ENCODE assay signal across 27 mouse cellular contexts in the genomic region with DNA sequence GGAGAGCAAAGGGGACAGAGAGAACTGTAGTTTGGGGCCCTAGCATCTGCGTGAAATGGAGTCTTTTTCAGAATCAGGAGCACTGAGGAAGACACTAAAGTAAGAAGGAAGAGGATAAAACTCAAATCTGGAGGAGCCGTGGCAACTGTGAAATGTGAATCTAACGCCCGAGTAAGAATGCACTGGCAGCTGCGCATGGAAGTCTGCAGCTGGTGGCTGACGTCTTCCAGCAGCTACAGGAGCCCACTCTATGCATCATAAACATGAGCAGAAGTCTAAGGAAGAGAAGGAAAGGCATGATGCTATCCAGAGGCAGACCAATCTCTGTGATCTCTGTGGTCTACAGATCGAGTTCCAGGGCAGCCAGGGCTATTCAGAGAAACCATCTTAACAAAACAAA. TPM values are rescaled to one million over a fixed set of nuclear protein-coding genes. Genes with fewer than 3 reads are reported as not detected.
DNase-seq lines count a peak whose midpoint lies in the region; ATAC-seq and TF ChIP-seq lines count a peak whose summit lies in the region.
"Had no signal": no experiment of that assay in that cellular context is flagged by ENCODE, and none has a peak within 500 bp of the region (broad histone marks: within the 10 kb centered on the region; RNA-seq: fewer than 3 reads in every experiment).

No protein-coding gene starts in this region.

- H3K9me3 ChIP-seq in neural tube, embryonic 15.5 days (replicated peaks): no peaks in the 10 kb centered on the region
- H3K9me3 ChIP-seq: G1E had no signal

- H3K79me2 ChIP-seq in C2C12 (ENCODE audit: control insufficient read depth, insufficient read depth) (no peaks in the 10 kb centered on the region), myocyte (ENCODE audit: control insufficient read depth, insufficient read depth) (no peaks in the 10 kb centered on the region)

- H3K27ac ChIP-seq in neural tube, embryonic 15.5 days (replicated peaks): no peak overlapping the region

- H3K4me3 ChIP-seq in C2C12 (ENCODE audit: insufficient read depth, poor library complexity, severe bottlenecking) (no peak overlapping the region), myocyte (no peak overlapping the region)
- no peak overlapping the region for H3K4me3 ChIP-seq in neural tube, embryonic 15.5 days (replicated peaks)

- H3K79me3 ChIP-seq in C2C12 (ENCODE audit: low read depth): no peaks in the 10 kb centered on the region

- no peak for ATAC-seq in neural tube, embryonic 15.5 days (ENCODE audit: low FRiP score)
- ATAC-seq: activated CD4-positive, CD25-positive, alpha-beta regulatory T cell, adult 4 months; CD4-positive, CD25-positive, alpha-beta regulatory T cell, adult 4 months; Patski had no signal

- TF ChIP-seq POLR2A in myocyte (IDR thresholded peaks at IDR 0.05; ENCODE audit: insufficient read length, low read depth): no peak

- peak overlapping the region; percentile 36 for H3K4me2 ChIP-seq in myocyte (ENCODE audit: low read depth)
- no peak overlapping the region for H3K4me2 ChIP-seq in neural tube, embryonic 15.5 days

- H3K36me3 ChIP-seq in C2C12 (ENCODE audit: control insufficient read depth, insufficient read depth): no peaks in the 10 kb centered on the region
- no peaks in the 10 kb centered on the region for H3K36me3 ChIP-seq in myocyte (ENCODE audit: control insufficient read depth, insufficient read depth)
- H3K36me3 ChIP-seq in neural tube, embryonic 15.5 days: no peaks in the 10 kb centered on the region
- H3K36me3 ChIP-seq: G1E had no signal

- no peak overlapping the region for H3K9ac ChIP-seq in neural tube, embryonic 15.5 days (replicated peaks)

- H3ac ChIP-seq in C2C12 (ENCODE audit: control insufficient read depth, insufficient read length, low read depth) (no peak overlapping the region), myocyte (ENCODE audit: control insufficient read depth, insufficient read length) (no peak overlapping the region)

- H3K4me1 ChIP-seq in neural tube, embryonic 15.5 days: 0 out of 2 replicates have a peak, but pooled peaks cover 9% of the 10 kb centered on the region

- H3K27me3 ChIP-seq in C2C12 (ENCODE audit: control insufficient read depth, insufficient read depth, insufficient read length): peaks cover 16% of the 10 kb centered on the region
- peaks cover 17% of the 10 kb centered on the region for H3K27me3 ChIP-seq in myocyte (ENCODE audit: control insufficient read depth, insufficient read depth, insufficient read length)
- H3K27me3 ChIP-seq in neural tube, embryonic 15.5 days (replicated peaks): peaks cover 69% of the 10 kb centered on the region

- WGBS in neural tube, embryonic 15.5 days: 57% methylated on average over 7 of the region's 7 CpGs

- DNase-seq in brain, adult 2 months (ENCODE audit: low read depth, low spot score): peak; percentile 8
- DNase-seq in gastrocnemius, postnatal 25 days: no peak
- DNase-seq in layer of hippocampus, adult 8-10 months (ENCODE audit: low spot score in 2 of 2): no peak
- DNase-seq: adrenal gland, adult 2 months; adrenal gland, adult 8-10 months; adrenal gland, postnatal 10 days; adrenal gland, postnatal 14 days; adrenal gland, postnatal 25 days; adrenal gland, postnatal 36 days; B cell, adult 2 months; cerebellum, adult 11 months; cerebellum, adult 11-12 months; cerebellum, adult 18-20 months; cerebellum, adult 2 months; cerebellum, adult 8-10 months had no signal

- no peak for TF ChIP-seq CTCF in C2C12 (IDR thresholded peaks at IDR 0.05; ENCODE audit: control insufficient read depth, insufficient read depth, insufficient read length)

TF ChIP-seq in C2C12, 6 proteins besides CTCF, POLR2A, EP300 and RAD21:
- TF ChIP-seq USF1 (IDR thresholded peaks at IDR 0.05; ENCODE audit: low read depth) (no peak), FOSL1 (IDR thresholded peaks at IDR 0.05; ENCODE audit: insufficient read depth, low read length, poor library complexity, severe bottlenecking) (no peak), MAX (IDR thresholded peaks at IDR 0.05) (no peak), MYOD1 (IDR thresholded peaks at IDR 0.05; ENCODE audit: control insufficient read depth, insufficient read length, low read depth) (peak; percentile 54), CEBPB (IDR thresholded peaks at IDR 0.05; ENCODE audit: low read depth) (no peak)

TF ChIP-seq in myocyte, 11 proteins besides CTCF, POLR2A, EP300 and RAD21:
- TF ChIP-seq MYOD1 (IDR thresholded peaks at IDR 0.05; ENCODE audit: control insufficient read depth in 1 of 3, insufficient read length in 2 of 3, low read depth in 2 of 3) (peak in 2 of 3 experiments; percentile 49 to 65), MYOG (IDR thresholded peaks at IDR 0.05; ENCODE audit: control insufficient read depth in 1 of 3, insufficient read depth in 1 of 3, insufficient read length in 2 of 3, low read depth in 2 of 3) (no peak), TCF12 (IDR thresholded peaks at IDR 0.05; ENCODE audit: insufficient read depth, poor library complexity, severe bottlenecking) (no peak), CEBPB (IDR thresholded peaks at IDR 0.05; ENCODE audit: insufficient read depth, poor library complexity, severe bottlenecking) (no peak)
TF ChIP-seq in myocyte: peak in this region for 1.

RNA-seq across cellular contexts. Expression of a gene that starts 12.1 kb away (rescaled TPM):
- 0.02 TPM for polyA plus RNA-seq in C2C12 (2012; fragmentation: generic; extraction: Trizol)
- 0.01 TPM for polyA plus RNA-seq in myocyte (2012; fragmentation: generic; extraction: Trizol)
- 1.2 and 2.1 TPM in 2 replicates for polyA plus RNA-seq in neural tube, embryonic 15.5 days (2015; fragmentation: Nextera tagmentation; extraction: Ambion mirVana)
- not detected for total RNA-seq in gastrocnemius, postnatal 25 days (2021)
- total RNA-seq in layer of hippocampus, adult 8-10 months (2022): under 1 TPM in 1 of 4 experiments, not detected in 3; 0.08 TPM
- total RNA-seq: adrenal gland, adult 18-20 months; adrenal gland, adult 2 months; adrenal gland, adult 8-10 months; adrenal gland, postnatal 10 days; adrenal gland, postnatal 14 days; adrenal gland, postnatal 25 days; adrenal gland, postnatal 36 days; adrenal gland, postnatal 4 days; CH12.LX had no signal
- polyA plus RNA-seq: activated CD4-positive, CD25-positive, alpha-beta regulatory T cell, adult 4 months; adrenal gland, adult 2 months; CD4-positive, CD25-positive, alpha-beta regulatory T cell, adult 4 months; G1E; Patski had no signal

RNA-seq across cellular contexts. Expression of a gene that starts 37.2 kb away (rescaled TPM):
- polyA plus RNA-seq in C2C12 (2012; fragmentation: generic; extraction: Trizol) (not detected), myocyte (2012; fragmentation: generic; extraction: Trizol) (not detected)
- polyA plus RNA-seq in neural tube, embryonic 15.5 days (2015; fragmentation: Nextera tagmentation; extraction: Ambion mirVana): 1.2 and 1.3 TPM in 2 replicates
- total RNA-seq in gastrocnemius, postnatal 25 days (2021): not detected
- under 1 TPM in 2 of 4 experiments, not detected in 2; 0.20 to 0.28 TPM for total RNA-seq in layer of hippocampus, adult 8-10 months (2022)
- total RNA-seq: adrenal gland, adult 18-20 months; adrenal gland, adult 2 months; adrenal gland, adult 8-10 months; adrenal gland, postnatal 10 days; adrenal gland, postnatal 14 days; adrenal gland, postnatal 25 days; adrenal gland, postnatal 36 days; adrenal gland, postnatal 4 days; CH12.LX; ES-E14; G1E; MEL had no signal
- polyA plus RNA-seq: activated CD4-positive, CD25-positive, alpha-beta regulatory T cell, adult 4 months; adrenal gland, adult 2 months; CD4-positive, CD25-positive, alpha-beta regulatory T cell, adult 4 months; G1E; Patski had no signal

RNA-seq across cellular contexts. Expression of a gene that starts 43.4 kb away (rescaled TPM):
- polyA plus RNA-seq in C2C12 (2012; fragmentation: generic; extraction: Trizol): not detected
- not detected for polyA plus RNA-seq in myocyte (2012; fragmentation: generic; extraction: Trizol)
- polyA plus RNA-seq in neural tube, embryonic 15.5 days (2015; fragmentation: Nextera tagmentation; extraction: Ambion mirVana): 0.12 and 0.19 TPM in 2 replicates
- total RNA-seq in gastrocnemius, postnatal 25 days (2021): not detected
- under 1 TPM in 3 of 4 experiments, not detected in 1; 0.39 to 0.53 (median 0.41) TPM for total RNA-seq in layer of hippocampus, adult 8-10 months (2022)
- total RNA-seq: adrenal gland, adult 18-20 months; adrenal gland, adult 2 months; adrenal gland, adult 8-10 months; adrenal gland, postnatal 10 days; adrenal gland, postnatal 14 days; adrenal gland, postnatal 25 days; adrenal gland, postnatal 36 days; adrenal gland, postnatal 4 days; CH12.LX; ES-E14; G1E; MEL had no signal
- polyA plus RNA-seq: activated CD4-positive, CD25-positive, alpha-beta regulatory T cell, adult 4 months; CD4-positive, CD25-positive, alpha-beta regulatory T cell, adult 4 months; G1E; Patski had no signal
